Mouse (Mus musculus): ENCODE results near the gene Tgm1. TPM values are rescaled to one million over a fixed set of nuclear protein-coding genes. Genes with fewer than 3 reads are reported as not detected.

Tgm1 gene
- total and polyA plus RNA-seq, 2 experiments from 2014 or later, result 0.14 to 0.16 TPM

DNA sequence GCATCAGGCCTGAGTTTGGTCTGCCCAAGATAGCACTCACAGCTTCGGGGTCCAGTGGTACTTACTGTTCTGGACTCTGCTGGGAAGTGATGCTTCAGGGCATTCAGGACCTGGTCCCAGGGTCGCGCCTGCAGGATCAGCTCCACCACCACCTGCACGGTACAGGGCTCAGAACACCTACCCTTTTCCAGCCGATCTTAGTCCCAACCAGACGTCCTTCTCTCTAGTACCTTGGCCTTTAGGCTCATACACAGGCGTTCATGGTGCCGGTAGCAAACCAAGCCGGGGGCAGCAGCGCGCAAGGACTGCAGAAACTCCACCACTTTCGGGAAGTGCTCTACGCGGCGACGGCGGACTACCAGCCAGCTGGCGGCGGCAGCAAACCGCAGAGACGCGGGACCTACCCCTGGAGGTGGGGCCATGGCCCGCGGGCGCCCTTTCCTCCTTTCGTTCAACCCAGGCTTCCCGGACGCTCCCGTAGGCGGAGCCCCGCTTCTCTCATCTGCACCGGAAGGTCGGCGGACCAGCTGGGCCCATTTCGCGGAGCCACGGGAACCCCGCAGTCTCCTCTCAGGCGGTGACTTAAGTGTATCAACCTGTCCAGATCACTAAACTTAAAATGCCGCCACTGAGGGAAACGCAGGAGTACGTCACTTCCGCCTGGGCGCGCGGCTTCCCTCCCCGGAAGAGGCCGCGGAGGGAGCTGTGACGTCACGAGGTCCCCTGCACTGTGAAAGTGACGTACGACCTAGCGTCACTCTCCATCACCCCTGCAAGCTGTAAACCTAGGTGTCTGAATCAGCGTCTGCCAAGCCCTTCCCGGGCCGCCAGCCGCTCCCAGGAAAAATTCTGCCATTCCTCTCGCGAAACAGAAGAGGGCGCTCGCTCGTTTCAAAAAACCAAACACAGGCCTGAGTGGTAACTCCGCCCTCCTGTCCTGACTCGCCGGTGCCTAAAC, 32.3 kb downstream of the Tgm1 start, which contains the start of gene Tinf2:
Gene Tinf2 (minus strand): TSS at position 661 of the 958 bp plus-strand sequence.
- Histone ChIP-seq H3K27me3 (ENCODE audit: insufficient read depth, low read length) (no peaks in the 10 kb centered on the region), H3K36me3 (ENCODE audit: insufficient read depth, low read length) (peaks cover 29% of the 10 kb centered on the region), H3K9me3 (ENCODE audit: low read length) (no peaks in the 10 kb centered on the region), H3K4me2 (ENCODE audit: low read depth, low read length, poor library complexity, severe bottlenecking) (peak within 1 kb of the TSS; percentile 68), H3K27ac (ENCODE audit: low read depth, low read length) (peak within 1 kb of the TSS; percentile 40), H3K4me1 (ENCODE audit: insufficient read depth, low read length) (no peaks in the 10 kb centered on the region), H3K4me3 (ENCODE audit: low read depth, low read length) (peak within 1 kb of the TSS; percentile 46), H3K9ac (replicated peaks; ENCODE audit: low read length, poor library complexity, severe bottlenecking) (peak within 1 kb of the TSS; percentile 55)
- under 1% methylated on average over 66 of the region's 66 CpGs for WGBS
- TF ChIP-seq CTCF (IDR thresholded peaks at IDR 0.05), result peak; percentile 91
- ATAC-seq (ENCODE audit: low FRiP score) (peak; percentile 98), DNase-seq (ENCODE audit: low spot score) (peak; percentile 98)

DNA sequence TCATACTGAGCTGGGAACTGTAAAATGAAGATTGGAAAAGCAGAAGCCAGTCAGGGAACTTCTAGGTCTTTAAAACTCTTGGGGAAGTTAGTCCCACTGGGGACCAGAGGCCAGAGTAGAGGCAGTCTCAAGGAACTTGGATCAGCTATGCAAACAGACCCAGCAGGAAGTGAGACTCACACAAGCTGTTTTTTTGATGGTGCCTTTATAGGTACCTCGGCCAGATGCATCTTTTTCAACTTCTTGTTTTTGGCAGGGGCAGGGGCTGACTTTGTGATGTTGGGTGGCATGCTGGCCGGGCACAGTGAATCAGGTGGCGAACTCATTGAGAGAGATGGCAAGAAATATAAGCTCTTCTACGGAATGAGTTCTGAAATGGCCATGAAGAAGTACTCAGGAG, 36.1 kb downstream of the Tgm1 start:
- no peak for TF ChIP-seq CTCF (IDR thresholded peaks at IDR 0.05)
- ATAC-seq (ENCODE audit: low FRiP score) (no peak), DNase-seq (ENCODE audit: low spot score) (no peak)
- Histone ChIP-seq H3K36me3 (ENCODE audit: insufficient read depth, low read length) (peaks cover 35% of the 10 kb centered on the region), H3K9me3 (ENCODE audit: low read length) (no peaks in the 10 kb centered on the region), H3K4me1 (ENCODE audit: insufficient read depth, low read length) (no peaks in the 10 kb centered on the region), H3K4me2 (ENCODE audit: low read depth, low read length, poor library complexity, severe bottlenecking) (no peak overlapping the region), H3K27ac (ENCODE audit: low read depth, low read length) (no peak overlapping the region), H3K9ac (replicated peaks; ENCODE audit: low read length, poor library complexity, severe bottlenecking) (no peak overlapping the region), H3K4me3 (ENCODE audit: low read depth, low read length) (no peak overlapping the region), H3K27me3 (ENCODE audit: insufficient read depth, low read length) (no peaks in the 10 kb centered on the region)
- WGBS, result 94% methylated on average over 4 of the region's 4 CpGs

DNA sequence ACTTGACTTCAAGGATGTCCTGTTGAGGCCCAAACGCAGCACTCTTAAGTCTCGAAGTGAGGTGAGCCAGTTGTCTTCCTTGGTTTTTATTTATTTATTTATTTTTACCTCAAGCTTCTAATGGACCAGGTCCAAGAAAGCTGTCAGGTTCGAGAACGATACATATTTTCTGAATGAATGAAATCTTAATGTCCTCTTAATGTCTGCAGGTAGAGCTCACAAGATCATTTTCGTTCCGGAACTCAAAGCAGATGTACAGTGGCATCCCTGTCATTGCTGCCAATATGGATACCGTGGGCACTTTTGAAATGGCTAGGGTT, 41.0 kb downstream of the Tgm1 start:
- H3K4me2 ChIP-seq (ENCODE audit: low read depth, low read length, poor library complexity, severe bottlenecking), result peak overlapping the region; percentile 81
- 82% methylated on average over 7 of the region's 7 CpGs for WGBS
- no peak for TF ChIP-seq CTCF (IDR thresholded peaks at IDR 0.05)
- H3K9ac ChIP-seq (replicated peaks; ENCODE audit: low read length, poor library complexity, severe bottlenecking), result no peak overlapping the region
- H3K36me3 ChIP-seq (ENCODE audit: insufficient read depth, low read length), result peaks cover 17% of the 10 kb centered on the region; the same call in 1 of the 2 replicates
- H3K4me3 ChIP-seq (ENCODE audit: low read depth, low read length), result peak overlapping the region; percentile 58
- no peaks in the 10 kb centered on the region; the same call in 1 of the 2 replicates for H3K4me1 ChIP-seq (ENCODE audit: insufficient read depth, low read length)
- no peaks in the 10 kb centered on the region for H3K9me3 ChIP-seq (ENCODE audit: low read length)
- ATAC-seq (ENCODE audit: low FRiP score), result no peak
- DNase-seq (ENCODE audit: low spot score), result no peak
- H3K27ac ChIP-seq (ENCODE audit: low read depth, low read length), result no peak overlapping the region
- no peaks in the 10 kb centered on the region for H3K27me3 ChIP-seq (ENCODE audit: insufficient read depth, low read length)

DNA sequence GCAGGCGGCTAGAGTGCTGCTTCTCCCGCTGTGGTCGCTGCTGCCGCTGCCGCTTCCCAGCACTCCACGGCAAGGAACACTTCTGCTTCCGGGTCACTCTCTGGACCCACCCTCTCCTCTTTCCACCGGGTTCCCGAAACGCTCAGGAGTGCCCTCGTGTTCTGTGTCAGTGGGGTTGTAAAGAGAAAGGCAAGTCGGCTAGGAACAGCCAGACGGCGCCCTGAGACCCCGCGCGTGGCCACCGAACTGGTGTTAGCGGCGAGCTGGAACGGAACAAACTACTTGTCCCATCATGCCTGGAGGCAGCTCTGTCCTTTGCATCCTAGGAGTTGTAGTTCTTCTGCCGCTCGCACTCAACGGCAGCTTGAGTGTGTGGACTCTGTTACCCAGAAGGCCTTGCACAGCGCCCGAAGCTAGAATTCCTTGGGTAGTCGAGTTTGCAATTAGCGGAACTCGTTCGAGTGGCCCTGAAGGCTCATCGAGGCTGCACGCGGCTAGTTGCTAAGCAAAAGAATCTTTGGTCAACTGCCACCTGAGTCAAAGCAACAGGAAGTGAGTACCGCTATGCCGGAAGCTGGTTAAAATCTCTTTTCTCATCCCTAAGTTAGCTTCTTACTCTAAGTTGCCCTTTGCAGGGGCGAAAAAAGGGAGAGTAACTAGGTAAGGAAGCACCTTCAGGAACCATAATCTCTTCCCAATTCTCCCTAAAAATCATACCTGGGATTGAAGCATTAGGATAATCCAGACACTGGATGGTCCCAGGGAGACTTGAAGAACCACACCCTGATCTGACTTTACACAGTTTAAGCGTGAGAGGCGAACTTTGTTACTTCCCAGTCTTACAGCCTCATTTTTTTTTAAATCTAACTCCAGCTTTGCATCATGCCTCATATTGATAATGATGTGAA, 41.6 kb downstream of the Tgm1 start, which contains the start of the genes Gmpr2 and Nedd8:
Gene Gmpr2 (plus strand): TSS at position 109 of the 908 bp plus-strand sequence.
Gene Nedd8 (minus strand): TSS at position 292 of the 908 bp plus-strand sequence.
- DNase-seq (ENCODE audit: low spot score) (peak; percentile 98), ATAC-seq (ENCODE audit: low FRiP score) (peak; percentile 95)
- Histone ChIP-seq H3K4me2 (ENCODE audit: low read depth, low read length, poor library complexity, severe bottlenecking) (peak within 1 kb of the TSS; percentile 81), H3K27ac (ENCODE audit: low read depth, low read length) (peak within 1 kb of the TSS; percentile 94), H3K36me3 (ENCODE audit: insufficient read depth, low read length) (peaks cover 13% of the 10 kb centered on the region; the same call in 1 of the 2 replicates), H3K9me3 (ENCODE audit: low read length) (no peaks in the 10 kb centered on the region), H3K9ac (replicated peaks; ENCODE audit: low read length, poor library complexity, severe bottlenecking) (peak within 1 kb of the TSS; percentile 90), H3K27me3 (ENCODE audit: insufficient read depth, low read length) (no peaks in the 10 kb centered on the region), H3K4me3 (ENCODE audit: low read depth, low read length) (peak within 1 kb of the TSS; percentile 58), H3K4me1 (ENCODE audit: insufficient read depth, low read length) (no peaks in the 10 kb centered on the region; the same call in 1 of the 2 replicates)
- no peak for TF ChIP-seq CTCF (IDR thresholded peaks at IDR 0.05)
- 1% methylated on average over 38 of the region's 38 CpGs for WGBS

DNA sequence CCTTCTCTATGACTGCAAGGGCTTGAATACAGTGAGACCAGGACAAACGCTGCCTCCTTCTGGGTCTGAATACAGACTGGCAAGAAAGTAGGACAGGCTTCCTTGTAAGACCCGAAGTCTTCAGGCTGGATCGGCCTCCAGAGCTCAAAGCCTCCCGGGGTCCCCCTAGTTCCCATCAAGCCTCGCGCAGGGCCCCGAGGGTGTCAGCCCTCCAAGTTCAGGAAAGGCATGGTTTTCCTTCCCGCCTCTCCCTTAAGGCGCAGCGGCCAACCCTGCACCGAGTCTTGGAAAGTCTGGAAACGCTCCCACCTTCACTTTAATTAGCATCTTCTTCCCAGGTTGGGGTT, 42.3 kb downstream of the Tgm1 start:
- no peaks in the 10 kb centered on the region for H3K27me3 ChIP-seq (ENCODE audit: insufficient read depth, low read length)
- DNase-seq (ENCODE audit: low spot score) (peak; percentile 53), ATAC-seq (ENCODE audit: low FRiP score) (peak; percentile 61)
- no peaks in the 10 kb centered on the region for H3K9me3 ChIP-seq (ENCODE audit: low read length)
- H3K4me1 ChIP-seq (ENCODE audit: insufficient read depth, low read length), result no peaks in the 10 kb centered on the region; the same call in 1 of the 2 replicates
- H3K4me2 ChIP-seq (ENCODE audit: low read depth, low read length, poor library complexity, severe bottlenecking), result peak overlapping the region; percentile 81
- TF ChIP-seq CTCF (IDR thresholded peaks at IDR 0.05), result peak; percentile 24
- H3K4me3 ChIP-seq (ENCODE audit: low read depth, low read length), result peak overlapping the region; percentile 58
- peaks cover 11% of the 10 kb centered on the region; the same call in 1 of the 2 replicates for H3K36me3 ChIP-seq (ENCODE audit: insufficient read depth, low read length)
- H3K27ac ChIP-seq (ENCODE audit: low read depth, low read length), result peak overlapping the region; percentile 94
- 0% methylated on average over 12 of the region's 12 CpGs for WGBS
- peak overlapping the region; percentile 90 for H3K9ac ChIP-seq (replicated peaks; ENCODE audit: low read length, poor library complexity, severe bottlenecking)
